Mouse (Mus musculus) MEL (cell line): ENCODE data around the gene Stx5a.

Experiments used
- CTCF ChIP-seq, 3 experiments: IDR thresholded peaks in 2 of 3; conservative IDR thresholded peaks in 1 of 3; 2 replicates each; pipeline ENCODE4 v1.5.1; 2011 to 2012; ENCODE audit warnings: low read length in 3 of 3, low read depth in 2 of 3, mild to moderate bottlenecking in 2 of 3, improper control_type of control experiment in 1 of 3, inconsistent platforms in 1 of 3, mixed read lengths in 1 of 3, moderate library complexity in 1 of 3; ENCODE audit not compliant: control insufficient read depth in 1 of 3, insufficient read depth in 1 of 3, poor library complexity in 1 of 3, severe bottlenecking in 1 of 3
- HCFC1 ChIP-seq: IDR thresholded peaks from 2 replicates; pipeline ENCODE4 v1.6.1; 2012; ENCODE audit warnings: low read depth, mild to moderate bottlenecking, inconsistent platforms, low read length, improper control_type of control experiment, moderate library complexity
- NELFE ChIP-seq: IDR thresholded peaks from 2 replicates; pipeline ENCODE4 v1.6.1; 2011; ENCODE audit warnings: low read depth, low read length, improper control_type of control experiment
- POLR2A ChIP-seq, 2 experiments: IDR thresholded peaks; 2 replicates each; pipeline ENCODE4 v1.6.1; 2011 to 2012; ENCODE audit warnings: low read length in 2 of 2, mild to moderate bottlenecking in 2 of 2, control low read depth in 1 of 2, improper control_type of control experiment in 1 of 2, low read depth in 1 of 2, moderate library complexity in 1 of 2; ENCODE audit not compliant: control insufficient read depth in 1 of 2, insufficient read depth in 1 of 2, poor library complexity in 1 of 2

GRCm38 (mm10) chr19:8757471-8757998 lies 16.3 kb downstream of the Stx5a start:
- TF ChIP-seq HCFC1, result no peak
- TF ChIP-seq NELFE, result no peak
- TF ChIP-seq CTCF (IDR thresholded peaks at IDR 0.05 in 2 of 3, conservative IDR thresholded peaks at IDR 0.05 in 1 of 3; ENCODE audit: control insufficient read depth in 1 of 3, insufficient read depth in 1 of 3, low read depth in 2 of 3, low read length in 3 of 3, poor library complexity in 1 of 3, severe bottlenecking in 1 of 3), result no peak
- no peak for TF ChIP-seq POLR2A (IDR thresholded peaks at IDR 0.05; ENCODE audit: control insufficient read depth in 1 of 2, insufficient read depth in 1 of 2, low read depth in 1 of 2, low read length in 2 of 2, poor library complexity in 1 of 2)
